Mouse (Mus musculus) Patski (cell line): ENCODE data around the gene Ppp2r5a. TPM values are rescaled to one million over a fixed set of nuclear protein-coding genes. Genes with fewer than 3 reads are reported as not detected.
A peak's percentile ranks its signal among the peaks of the same experiment; 100 is the strongest.
"Not testable (repeated sequence)": the region's sequence is repeated elsewhere in the genome, so short reads cannot be mapped to it uniquely, and the experiment has no call there.

Experiments used
- ATAC-seq: fragments of 100-300 bp; one replicate; pipeline ENCODE4 v1.8.0; 2021
- CTCF ChIA-PET: fragments of 350-600 bp; sonication (Branson Sonifier 250); formaldehyde crosslinking; loops from one replicate; lab custom pipeline; 2022; ENCODE audit warnings: inconsistent platforms; lab: Charles Lee
- POLR2A ChIA-PET: fragments of 350-600 bp; sonication (Branson Sonifier 250); formaldehyde crosslinking; loops from one replicate; lab custom pipeline; 2022; ENCODE audit warnings: antibody characterized with exemption, inconsistent platforms; lab: Charles Lee
- DNase-seq: peaks from one replicate; pipeline ENCODE4 v3.0.0-alpha.2; 2011; ENCODE audit warnings: low read depth, low spot score
- H3K27me3 ChIP-seq: fragments of 371-371 bp; one replicate; pipeline ENCODE4 v1.5.1; 2021
- CTCF ChIP-seq: fragments of 100-300 bp; IDR thresholded peaks from one replicate; pipeline ENCODE4 v1.5.1; 2021
- in situ Hi-C: fragments of 300-500 bp; cut with MboI; formaldehyde crosslinking; loops from 3 replicates; pipeline ENCODE4 v1.11.1; 2018; ENCODE audit warnings: low pct_unique_long_range_greater_than_20kb, mixed read lengths
- polyA plus RNA-seq: library from polyadenylated mRNA; unstranded; gene quantifications from one replicate; pipeline ENCODE4 v1.2.3, GENCODE M21; 2021

The Ppp2r5a gene
- polyA plus RNA-seq, 1 experiment from 2014 or later = 83.6 TPM

DNA sequence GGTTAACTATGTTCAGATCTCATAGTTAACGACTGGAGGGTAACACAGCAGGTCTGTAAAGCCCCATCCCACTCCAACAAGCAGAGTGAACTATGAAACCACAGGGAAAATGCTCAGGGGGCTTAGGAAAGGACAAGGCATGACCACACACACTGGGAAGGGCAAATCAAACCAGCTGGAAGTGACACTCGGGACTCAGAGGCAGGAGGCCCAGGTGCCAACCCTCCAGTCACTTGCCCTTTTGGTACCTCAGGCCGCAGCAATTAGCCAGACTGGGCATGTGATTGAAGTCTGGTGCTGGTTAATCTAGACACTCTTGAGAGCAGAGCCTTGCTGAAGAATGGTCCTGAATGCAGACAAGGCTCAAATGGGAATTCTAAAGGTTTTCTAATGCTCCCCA lies 33.6 kb upstream of the Ppp2r5a start:
- CTCF ChIA-PET = interaction anchor here (3.0 kb wide), 1 partner anchor 45 kb away, joined by 7 read pairs; no protein-coding TSS in a partner anchor
- ATAC-seq = no peak

DNA sequence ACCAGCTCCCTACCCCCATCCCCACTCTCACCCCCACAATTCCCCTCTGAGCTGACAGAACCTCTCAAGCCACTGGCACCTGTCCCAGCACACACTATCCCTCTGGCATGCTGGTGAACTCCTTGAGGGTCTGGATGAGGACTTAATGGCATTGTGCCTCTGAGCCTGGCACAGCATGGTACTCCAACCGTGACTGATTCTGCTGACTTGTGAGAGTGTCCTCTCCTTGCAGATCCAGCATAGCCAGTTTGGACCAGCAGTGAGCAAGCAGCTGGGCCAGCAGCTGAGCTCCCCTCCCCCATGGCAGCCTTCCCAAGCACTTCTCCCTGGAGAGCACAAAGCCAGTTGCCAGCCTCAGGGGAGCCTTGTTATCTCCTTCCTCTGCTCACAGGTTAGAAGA lies 32.3 kb upstream of the Ppp2r5a start:
- peak; percentile 51 for ATAC-seq
- CTCF ChIA-PET = interaction anchor here (1.2 to 3.0 kb wide), 3 partner anchors 10 to 141 kb away, joined by 4 to 7 read pairs (median 4); partner anchors contain the start of genes Dtl and Ints7

More for the DNA sequence above, 33.6 kb upstream of the Ppp2r5a start:
- POLR2A ChIA-PET = no interaction called here
- no peak for DNase-seq
- no peak for TF ChIP-seq CTCF
- in situ Hi-C loops = no loop called here
- H3K27me3 ChIP-seq = no peaks in the 10 kb centered on the region

DNA sequence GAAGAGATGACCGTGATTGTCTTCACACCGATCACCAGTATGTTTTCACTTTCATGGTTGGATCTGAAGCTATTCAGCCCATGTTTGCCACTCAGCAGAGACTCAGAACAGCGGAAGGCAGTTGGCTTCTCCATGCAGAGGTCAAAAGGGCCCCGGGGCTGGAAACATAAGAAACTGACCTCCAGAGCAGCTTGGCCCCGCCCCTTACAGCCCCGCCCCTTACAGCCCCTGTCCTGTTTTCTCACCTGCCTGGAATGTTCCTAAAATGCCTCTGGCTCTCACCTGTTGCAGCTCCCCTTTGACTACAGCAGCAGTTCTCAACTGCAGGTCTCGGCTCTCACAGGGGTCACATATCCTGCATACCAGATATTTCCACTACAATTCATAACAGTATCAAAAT lies 29.5 kb upstream of the Ppp2r5a start:
- ATAC-seq = no peak
- POLR2A ChIA-PET = no interaction called here
- DNase-seq = no peak
- in situ Hi-C loops = no loop called here
- TF ChIP-seq CTCF = no peak
- H3K27me3 ChIP-seq = no peaks in the 10 kb centered on the region
- CTCF ChIA-PET = interaction anchor here (0.9 kb wide), 1 partner anchor 8 kb away, joined by 3 read pairs; no protein-coding TSS in a partner anchor

More for the DNA sequence above, 32.3 kb upstream of the Ppp2r5a start:
- DNase-seq = no peak
- no peak for TF ChIP-seq CTCF
- in situ Hi-C loops = no loop called here
- no peaks in the 10 kb centered on the region for H3K27me3 ChIP-seq
- POLR2A ChIA-PET = no interaction called here

DNA sequence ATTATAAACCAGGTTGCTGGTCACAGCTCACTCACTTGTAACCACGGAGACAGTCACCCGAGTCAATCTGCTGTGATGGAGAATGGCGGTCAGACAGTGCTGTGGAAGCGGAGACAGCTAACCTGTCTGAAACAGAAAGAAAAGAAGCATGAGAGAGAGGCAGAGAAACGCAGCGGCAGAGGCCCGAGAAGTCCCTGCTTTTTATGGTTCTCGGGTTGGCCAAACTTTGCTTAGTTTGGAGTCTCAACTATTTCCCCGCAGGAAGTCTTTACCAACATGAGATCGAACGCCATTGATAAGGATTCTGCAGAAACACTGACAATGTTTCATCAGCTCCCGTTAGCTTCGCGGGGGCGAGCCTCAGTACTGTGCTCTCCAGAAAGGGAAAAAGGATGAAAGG lies 29.0 kb upstream of the Ppp2r5a start:
- in situ Hi-C loops = no loop called here
- POLR2A ChIA-PET = no interaction called here
- no peaks in the 10 kb centered on the region for H3K27me3 ChIP-seq
- no peak for DNase-seq
- ATAC-seq = no peak
- CTCF ChIA-PET = interaction anchor here (0.9 kb wide), 1 partner anchor 8 kb away, joined by 3 read pairs; no protein-coding TSS in a partner anchor
- no peak for TF ChIP-seq CTCF

DNA sequence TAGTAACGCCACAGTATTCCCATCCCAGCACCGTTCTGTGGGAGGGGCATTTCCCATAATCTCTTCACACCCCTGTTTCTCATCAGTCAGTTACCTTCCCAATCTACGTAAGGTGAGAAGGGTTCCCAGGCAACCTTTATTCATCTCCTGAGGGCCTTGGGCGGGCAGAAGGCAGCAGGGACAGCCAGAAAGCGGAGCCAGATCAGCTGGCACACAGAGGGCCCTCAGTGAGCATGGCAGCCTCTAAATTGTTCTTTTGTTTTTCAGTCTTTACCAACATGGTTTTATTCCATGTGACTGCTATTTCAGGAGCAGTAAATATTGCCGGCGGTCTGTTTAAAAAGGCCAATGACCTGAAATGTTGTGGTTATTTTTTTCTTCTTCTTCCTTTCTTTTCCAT lies 27.0 kb upstream of the Ppp2r5a start:
- DNase-seq (no peak), ATAC-seq (no peak)
- TF ChIP-seq CTCF = no peak
- ChIA-PET CTCF (interaction anchor here (0.8 kb wide), 1 partner anchor 13 kb away, joined by 3 read pairs; no protein-coding TSS in a partner anchor), POLR2A (no interaction called here)
- in situ Hi-C loops = no loop called here
- no peaks in the 10 kb centered on the region for H3K27me3 ChIP-seq

DNA sequence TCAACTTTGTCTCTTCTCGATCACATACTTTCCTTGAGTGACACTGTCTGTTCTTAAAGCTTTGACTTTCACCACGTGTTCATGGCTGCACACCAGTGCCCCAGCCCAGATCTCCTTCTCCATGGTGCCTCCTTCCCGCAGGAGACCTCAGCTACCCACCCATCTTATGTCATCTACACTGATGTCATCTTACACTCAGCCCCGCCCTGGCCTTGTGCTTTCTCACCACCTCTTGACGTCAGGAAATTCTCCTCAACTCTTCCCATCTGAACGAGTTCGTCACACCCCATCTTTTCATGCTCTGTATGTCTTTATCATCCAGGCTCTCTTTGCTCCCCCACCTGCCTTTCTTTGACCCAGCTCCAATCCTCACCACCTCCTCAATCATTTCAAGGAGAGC lies 22.8 kb upstream of the Ppp2r5a start:
- in situ Hi-C loops = no loop called here
- TF ChIP-seq CTCF = no peak
- DNase-seq (no peak), ATAC-seq (no peak)
- POLR2A ChIA-PET = no interaction called here
- H3K27me3 ChIP-seq = no peaks in the 10 kb centered on the region
- CTCF ChIA-PET = interaction anchor here (1.7 kb wide), 1 partner anchor 10 kb away, joined by 4 read pairs; no protein-coding TSS in a partner anchor

DNA sequence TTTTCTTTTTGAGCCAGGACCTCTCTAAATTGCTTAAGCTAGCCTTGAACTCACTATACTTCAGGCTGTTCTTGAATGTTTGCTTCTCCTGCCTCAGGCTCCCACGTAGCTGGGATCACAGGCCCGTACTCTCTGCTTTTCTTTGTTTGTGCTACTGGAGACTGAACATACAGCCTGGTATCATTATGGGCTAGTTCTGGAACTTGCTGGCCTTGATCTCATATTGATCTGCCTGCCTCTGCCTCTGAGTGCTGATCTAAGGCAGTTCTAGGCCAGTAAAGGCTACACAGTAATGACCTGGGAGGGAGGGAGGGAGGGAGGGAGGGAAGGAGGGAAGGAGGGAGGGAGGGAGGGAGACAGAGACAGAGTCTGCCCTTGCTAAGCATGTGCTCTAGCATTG lies 20.1 kb upstream of the Ppp2r5a start:
- in situ Hi-C loops = no loop called here
- DNase-seq = no peak
- no peak for ATAC-seq
- ChIA-PET POLR2A (interaction anchor here (0.6 kb wide), 1 partner anchor 142 kb away, joined by 3 read pairs; no protein-coding TSS in a partner anchor), CTCF (no interaction called here)
- no peak for TF ChIP-seq CTCF
- no peaks in the 10 kb centered on the region for H3K27me3 ChIP-seq

DNA sequence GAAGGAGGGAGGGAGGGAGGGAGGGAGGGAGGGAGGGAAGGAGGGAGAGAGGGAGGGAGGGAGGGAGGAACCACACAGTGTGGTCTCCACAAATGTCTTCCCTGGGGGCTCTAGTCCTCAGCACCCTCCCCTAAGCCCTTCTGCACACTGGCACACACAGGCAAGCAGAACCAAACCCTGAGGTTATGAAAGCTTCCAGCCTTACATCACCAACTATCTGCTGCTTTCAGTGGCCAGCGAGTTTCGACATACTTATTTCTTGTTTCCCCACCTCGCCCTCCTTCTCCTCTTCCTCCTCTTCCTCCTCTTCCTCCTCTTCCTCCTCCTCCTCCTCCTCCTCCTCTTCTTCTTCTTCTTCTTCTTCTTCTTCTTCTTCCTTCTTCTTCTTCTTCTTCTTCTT lies 19.6 kb upstream of the Ppp2r5a start:
- CTCF ChIA-PET, ATAC-seq, DNase-seq, in situ Hi-C loops, H3K27me3 ChIP-seq: not testable (repeated sequence)
- POLR2A ChIA-PET = interaction anchor here (0.6 kb wide), 1 partner anchor 142 kb away, joined by 3 read pairs; no protein-coding TSS in a partner anchor

DNA sequence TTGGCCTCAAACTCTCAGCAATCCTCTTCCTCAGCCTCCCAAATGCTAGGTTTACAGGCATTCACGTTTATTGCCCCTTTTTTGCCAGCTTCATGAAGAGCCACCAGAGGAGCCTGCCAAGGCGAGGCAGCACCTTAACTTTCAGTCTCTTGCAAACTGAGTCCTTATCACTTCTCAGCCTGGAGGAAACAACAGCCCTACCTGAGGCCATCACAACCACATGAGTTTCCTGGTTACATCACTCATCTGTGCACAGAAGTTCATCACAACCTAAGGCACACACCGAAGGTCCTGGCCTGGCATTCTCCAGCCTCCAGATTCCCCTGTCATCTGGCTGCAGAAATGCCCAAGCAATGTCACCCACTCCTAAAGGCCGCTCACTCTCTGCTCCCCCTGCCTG lies 19.1 kb upstream of the Ppp2r5a start:
- DNase-seq (no peak), ATAC-seq (no peak)
- in situ Hi-C loops = no loop called here
- CTCF ChIA-PET = interaction anchor here (0.7 kb wide), 1 partner anchor 16 kb away, joined by 3 read pairs; no protein-coding TSS in a partner anchor
- POLR2A ChIA-PET = no interaction called here
- no peaks in the 10 kb centered on the region for H3K27me3 ChIP-seq
- TF ChIP-seq CTCF = no peak

DNA sequence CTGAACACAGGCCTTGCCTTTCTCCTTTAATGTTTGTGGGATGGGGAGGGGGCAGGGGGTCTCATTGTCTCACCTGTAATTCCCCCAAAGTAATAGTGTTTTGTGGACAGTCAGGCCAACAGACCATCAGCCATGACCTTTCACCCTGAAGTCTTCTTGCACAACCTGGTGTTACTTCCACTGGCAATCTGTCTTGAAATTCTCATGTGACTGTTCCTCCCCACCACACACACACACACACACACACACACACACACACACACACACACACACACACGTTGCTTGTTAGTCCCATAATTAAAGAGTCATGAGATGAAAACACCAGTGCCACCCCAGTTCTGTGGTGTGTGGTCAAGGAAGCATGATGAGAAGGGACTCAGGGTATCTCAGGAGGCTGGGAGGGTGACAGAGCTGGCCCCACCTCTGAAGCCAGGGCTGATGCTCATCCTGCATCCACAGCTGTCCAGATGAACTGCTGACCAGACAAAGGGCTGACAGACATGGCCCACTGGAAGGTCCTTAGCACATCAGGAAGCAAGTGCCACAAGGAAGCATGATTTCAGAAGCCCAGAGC lies 18.4 kb upstream of the Ppp2r5a start:
- no peaks in the 10 kb centered on the region for H3K27me3 ChIP-seq
- in situ Hi-C loops = no loop called here
- ChIA-PET CTCF (interaction anchor here (0.7 kb wide), 1 partner anchor 17 kb away, joined by 3 read pairs; no protein-coding TSS in a partner anchor), POLR2A (no interaction called here)
- TF ChIP-seq CTCF = no peak
- ATAC-seq = no peak
- no peak for DNase-seq

DNA sequence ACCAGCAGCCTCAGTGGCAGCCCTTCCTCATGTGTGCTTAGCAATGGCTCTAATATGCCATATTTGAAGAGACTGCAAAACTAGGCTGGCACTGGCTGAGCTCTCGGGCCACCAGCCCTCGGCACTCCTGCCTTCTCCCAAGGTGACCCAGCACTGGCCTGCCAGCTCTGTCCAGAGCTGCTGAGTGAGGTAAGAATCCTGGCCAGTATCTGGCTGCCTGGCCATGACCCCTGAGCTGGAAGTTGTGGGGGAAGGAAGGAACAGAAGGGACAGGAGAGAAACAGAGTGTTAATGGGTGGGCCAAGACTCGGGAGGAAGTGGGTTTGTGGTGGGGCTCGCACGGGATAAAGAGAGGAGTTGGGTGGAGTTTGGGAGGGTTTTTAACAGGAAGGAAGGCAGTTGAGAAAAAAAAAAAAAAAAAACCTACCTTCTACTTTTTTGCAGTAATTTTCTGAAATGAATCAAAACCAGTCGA lies 17.9 kb upstream of the Ppp2r5a start:
- no peaks in the 10 kb centered on the region for H3K27me3 ChIP-seq
- POLR2A ChIA-PET = interaction anchor here (0.5 to 0.7 kb wide), 2 partner anchors 12 to 119 kb away, joined by 3 to 5 read pairs; no protein-coding TSS in a partner anchor
- no peak for TF ChIP-seq CTCF
- in situ Hi-C loops = no loop called here
- CTCF ChIA-PET = no interaction called here
- ATAC-seq = no peak
- no peak for DNase-seq
